Mouse (Mus musculus) layer of hippocampus, postnatal 25 days (tissue): ENCODE data around the gene Pitx2. TPM values are rescaled to one million over a fixed set of nuclear protein-coding genes. Genes with fewer than 3 reads are reported as not detected.
A peak's percentile ranks its signal among the peaks of the same experiment; 100 is the strongest.

Experiments used
- DNase-seq, 2 experiments: peaks; one replicate each; pipeline ENCODE4 v3.0.0; 2022; ENCODE audit warnings: mixed read lengths in 2 of 2, low spot score in 1 of 2; ENCODE audit errors: extremely low spot score in 1 of 2
- total RNA-seq, 2 experiments: library from RNA; stranded (reverse); gene quantifications; 2 replicates each; pipeline ENCODE4 v1.2.3; 2021

The Pitx2 gene
- total RNA-seq, 2 experiments from 2014 or later: not detected

DNA sequence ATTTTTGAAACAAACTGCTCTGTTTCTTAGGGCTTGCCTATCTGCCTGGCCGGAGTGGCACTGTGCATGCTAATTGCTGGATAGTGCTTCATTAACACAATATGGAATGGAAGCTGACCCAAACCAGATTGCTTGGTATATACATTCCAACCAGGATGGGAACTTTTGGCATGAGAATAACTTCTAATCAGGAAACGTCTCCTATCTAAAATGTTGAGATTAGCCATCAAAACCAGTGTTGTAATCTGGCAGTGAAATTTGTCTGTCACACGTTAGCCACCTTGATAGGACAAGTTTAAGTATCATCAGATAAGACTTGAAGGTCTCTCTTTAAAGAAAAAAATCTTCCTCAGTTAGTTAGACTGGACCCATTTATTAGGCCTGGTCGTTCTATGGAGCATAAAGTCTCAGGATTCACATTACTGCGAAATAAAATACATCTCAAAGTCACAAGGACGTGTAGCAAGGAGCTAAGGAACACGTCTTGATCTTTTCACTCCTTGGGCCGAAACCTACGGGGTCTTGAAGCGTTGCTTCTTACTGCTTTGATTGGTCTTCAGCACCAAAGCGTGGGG lies 2.1 kb downstream of the Pitx2 start:
- DNase-seq: no peak

DNA sequence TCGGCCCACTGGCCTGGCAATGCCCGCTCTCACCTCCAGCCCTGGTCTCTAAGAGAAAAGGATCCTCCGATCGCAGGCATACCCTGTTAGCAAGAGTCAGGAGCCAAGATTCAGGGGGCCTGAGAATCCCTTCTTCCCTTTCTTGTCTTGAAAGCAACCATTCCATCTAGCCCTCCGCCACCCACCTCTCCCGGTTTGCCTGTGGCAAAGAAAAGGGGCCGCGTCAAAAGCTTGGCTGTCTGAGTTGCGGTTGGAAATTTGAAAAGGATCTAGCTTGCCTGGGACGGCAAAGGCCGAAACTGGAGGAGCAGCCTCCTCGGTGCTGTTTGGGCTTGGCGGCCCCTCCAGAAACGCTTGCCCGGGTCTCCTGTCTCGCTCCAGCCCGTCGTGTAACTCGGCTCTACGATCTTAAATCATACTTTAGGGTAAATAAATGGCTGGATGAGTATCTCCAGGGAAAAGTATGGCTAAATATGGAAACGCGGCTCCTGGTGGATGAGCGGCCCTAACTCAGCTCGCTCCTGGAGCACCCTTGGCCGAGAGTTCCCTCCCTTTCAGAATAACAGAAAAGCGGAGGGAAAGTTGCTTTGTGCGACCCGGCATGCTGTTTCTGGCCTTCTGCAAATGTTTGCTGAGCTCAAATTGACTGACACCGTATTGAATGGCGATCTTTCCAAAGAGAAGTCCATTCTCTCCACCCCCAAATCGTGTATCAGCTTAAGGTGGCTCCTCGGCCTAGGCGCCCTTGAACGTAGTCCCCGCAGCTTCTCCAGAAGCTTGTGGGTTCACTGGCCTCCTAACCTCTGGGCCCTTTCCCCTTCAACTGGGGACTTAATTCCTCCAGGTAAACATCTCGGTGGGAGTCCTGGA lies 3.4 kb downstream of the Pitx2 start:
- DNase-seq: no peak

GRCm38 (mm10) chr3:129203761-129204440 lies 4.2 kb downstream of the Pitx2 start:
- DNase-seq: no peak

DNA sequence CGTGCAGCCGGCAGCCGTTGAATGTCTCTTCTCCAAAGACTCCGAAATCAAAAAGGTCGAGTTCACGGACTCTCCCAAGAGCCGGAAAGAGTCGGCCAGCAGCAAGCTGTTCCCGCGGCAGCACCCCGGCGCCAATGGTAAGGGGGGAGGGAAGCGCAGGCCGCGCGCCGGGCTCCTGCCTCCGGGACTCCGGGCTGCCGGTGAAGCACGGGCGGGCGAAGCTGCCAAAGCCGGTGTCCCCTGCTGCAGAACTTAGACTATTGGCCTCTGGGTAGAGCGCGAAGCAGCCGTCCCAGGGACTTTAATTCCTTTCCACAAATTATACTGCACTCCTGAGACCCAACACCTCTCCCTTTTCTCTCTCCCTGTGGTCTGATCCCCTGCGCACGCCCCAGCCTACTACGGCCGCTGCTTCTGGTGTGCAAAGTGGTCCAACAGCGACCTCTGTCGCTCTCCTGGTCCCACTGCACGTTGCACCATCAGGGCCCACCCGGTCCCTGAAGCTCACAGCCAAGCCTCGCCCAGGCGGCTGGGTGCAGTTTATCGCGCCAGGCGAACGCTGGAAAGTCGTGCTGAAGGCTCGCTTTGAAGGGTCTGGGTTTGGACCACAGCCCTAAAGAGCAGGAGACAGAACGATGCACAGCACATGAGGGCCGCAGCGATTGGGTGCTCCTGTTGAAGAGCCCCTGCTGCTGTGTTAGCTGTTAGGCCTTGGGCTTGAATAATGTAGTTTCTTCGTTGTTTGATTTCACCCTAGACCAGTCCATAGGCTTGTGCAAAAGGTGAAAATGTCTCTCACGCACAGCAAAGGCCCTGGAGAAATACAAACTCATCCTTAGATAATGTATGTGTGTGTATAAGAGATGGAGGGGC lies 5.0 kb downstream of the Pitx2 start:
- peak in 1 of 2 experiments; percentile 76 for DNase-seq

DNA sequence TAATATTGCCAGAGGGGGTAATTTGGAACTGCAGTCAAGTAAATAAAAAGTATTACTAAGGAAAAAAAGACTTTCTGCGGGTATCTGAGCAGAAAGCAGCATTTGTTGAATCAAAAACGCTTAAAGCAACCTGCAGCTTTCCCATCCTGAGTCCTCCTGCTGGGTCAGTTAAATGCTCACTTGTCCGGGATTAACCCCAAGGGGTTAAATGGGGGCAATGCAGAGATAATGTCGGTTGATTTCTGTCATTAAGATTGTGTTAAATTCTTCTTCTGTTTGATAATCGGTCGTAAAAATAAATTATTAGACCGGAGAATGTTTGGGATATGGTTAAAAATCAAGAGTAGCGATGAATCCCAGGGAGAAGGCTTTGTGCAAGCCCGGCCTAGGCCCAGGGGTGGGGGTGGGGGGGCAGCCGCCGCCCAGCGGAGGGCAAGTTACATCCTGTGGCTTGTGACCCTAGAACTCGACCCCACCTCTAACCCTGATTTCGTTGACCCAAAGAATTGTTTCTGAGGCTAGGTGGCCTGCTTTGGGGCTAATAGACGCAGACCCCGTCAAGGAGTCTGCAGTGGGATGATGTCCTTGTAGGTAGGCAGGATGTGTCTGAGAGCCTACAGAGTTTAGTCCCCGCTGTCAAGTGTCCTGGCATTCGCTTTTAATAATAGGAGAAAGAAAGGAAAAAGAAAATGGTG lies 6.0 kb downstream of the Pitx2 start:
- no peak for DNase-seq

GRCm38 (mm10) chr3:129206776-129207175 lies 7.1 kb downstream of the Pitx2 start:
- no peak for DNase-seq

GRCm38 (mm10) chr3:129207231-129208030 lies 7.8 kb downstream of the Pitx2 start:
- no peak for DNase-seq

DNA sequence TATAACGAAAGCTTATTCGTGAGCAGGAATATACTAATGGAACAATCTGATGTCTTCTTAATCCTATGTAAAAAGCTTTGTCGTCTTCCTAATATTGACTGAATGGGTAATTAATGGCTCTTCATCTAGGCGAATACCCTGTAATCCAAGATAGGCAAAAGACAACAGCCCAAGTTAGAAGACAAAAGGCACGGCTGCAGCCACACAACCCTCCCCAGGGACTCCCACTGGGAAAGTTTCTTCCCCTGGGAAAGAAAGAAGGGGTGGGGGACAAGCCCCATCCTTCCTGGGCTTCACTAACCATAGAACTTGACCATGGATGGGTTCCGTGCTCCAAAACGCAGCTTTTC lies 8.3 kb downstream of the Pitx2 start:
- no peak for DNase-seq

DNA sequence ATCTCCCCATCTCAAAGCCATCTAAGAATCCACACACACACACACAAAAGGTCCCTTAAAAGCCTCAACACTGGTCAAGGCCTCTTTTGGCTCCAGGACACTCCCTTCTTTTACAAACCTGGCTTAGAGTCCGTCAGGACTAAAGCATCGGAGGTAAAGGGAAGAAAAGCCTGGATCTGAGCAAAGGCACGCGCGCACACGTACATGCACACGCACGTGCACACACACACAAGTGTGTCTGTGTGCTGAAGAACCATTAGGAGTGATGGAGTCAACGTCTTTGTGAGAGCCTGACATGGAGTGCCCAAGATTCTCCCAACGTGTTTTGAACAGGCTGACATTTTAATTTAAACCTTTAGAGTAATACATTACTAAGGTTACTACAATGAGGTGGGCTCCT lies 8.7 kb downstream of the Pitx2 start:
- DNase-seq: no peak

- DNase-seq: no peak
Observed at GRCm38 (mm10) chr3:129209266-129209665, 9.6 kb downstream of the Pitx2 start.

GRCm38 (mm10) chr3:129209771-129210170 lies 10.1 kb downstream of the Pitx2 start:
- no peak for DNase-seq

- DNase-seq: no peak
Observed at GRCm38 (mm10) chr3:129212038-129212645, 12.5 kb downstream of the Pitx2 start.

- no peak for DNase-seq
Observed at GRCm38 (mm10) chr3:129212807-129213206, 13.1 kb downstream of the Pitx2 start.

DNA sequence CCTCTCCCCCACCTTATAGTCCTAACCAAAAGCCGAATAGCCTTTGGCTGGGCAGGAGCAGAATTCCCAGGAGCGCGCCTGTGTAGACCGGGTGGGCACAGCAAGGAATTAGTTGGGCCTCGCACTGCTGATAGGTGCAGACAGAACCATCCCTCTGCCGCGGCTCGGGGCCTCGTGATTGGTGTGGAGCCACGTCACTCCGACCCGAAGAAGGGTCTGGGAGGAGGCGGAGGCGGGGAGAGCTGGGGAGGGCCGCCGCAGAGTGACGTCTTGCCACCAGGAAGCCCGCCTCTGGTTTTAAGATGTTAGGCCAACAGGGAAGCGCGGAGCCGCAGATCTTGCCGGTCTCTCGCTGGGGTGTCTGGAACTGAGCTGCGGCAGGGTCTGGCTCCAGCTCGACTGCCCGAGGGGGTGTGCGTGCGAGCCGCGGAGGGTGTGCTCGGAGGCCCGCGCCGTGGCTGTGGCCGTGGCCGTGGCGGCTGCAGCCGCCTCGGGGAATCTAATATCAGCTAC lies 14.0 kb downstream of the Pitx2 start:
- no peak for DNase-seq

GRCm38 (mm10) chr3:129214146-129214665 lies 14.5 kb downstream of the Pitx2 start:
- no peak for DNase-seq

GRCm38 (mm10) chr3:129214666-129215161 lies 15.0 kb downstream of the Pitx2 start:
- no peak for DNase-seq

- DNase-seq: no peak
Observed at GRCm38 (mm10) chr3:129215241-129215750, 15.6 kb downstream of the Pitx2 start.
